ENCODE assay signal across 13 mouse cellular contexts in genomic region chr13:120299991-120300442, GRCm38 (mm10). TPM values are rescaled to one million over a fixed set of nuclear protein-coding genes. Genes with fewer than 3 reads are reported as not detected.
A peak's percentile ranks its signal among the peaks of the same experiment; 100 is the strongest.
DNase-seq lines count a peak whose midpoint lies in the region; ATAC-seq and TF ChIP-seq lines count a peak whose summit lies in the region.
"Had no signal": no experiment of that assay in that cellular context is flagged by ENCODE, and none has a peak within 500 bp of the region (broad histone marks: within the 10 kb centered on the region; RNA-seq: fewer than 3 reads in every experiment).

BC147527 (plus strand) TSS chr13:120300392.

- peak; percentile 2 to 17 for DNase-seq in heart, adult 9 months (ENCODE audit: low spot score in 2 of 2)
- no peak for DNase-seq in heart, embryonic 10.5 days (ENCODE audit: low spot score)
- DNase-seq in CD8-positive naive resting alpha-beta T cell, adult 2 months (ENCODE audit: low read depth in 2 of 2, low spot score in 2 of 2) = peak; percentile 12 to 30
- DNase-seq in spleen, postnatal 36 days (ENCODE audit: low spot score in 2 of 2) = peak; percentile 77 to 83
- DNase-seq in cerebellum, postnatal 25 days = no peak
- DNase-seq: adrenal gland, postnatal 14 days; forebrain, postnatal 0 days; right cerebral cortex, postnatal 25 days had no signal

- H3K27me3 ChIP-seq in heart, embryonic 10.5 days (ENCODE audit: insufficient read depth, poor library complexity, severe bottlenecking) = no peaks in the 10 kb centered on the region
- H3K27me3 ChIP-seq in intestine, postnatal 0 days (replicated peaks; ENCODE audit: control insufficient read depth, insufficient read depth, low read length) = no peaks in the 10 kb centered on the region
- H3K27me3 ChIP-seq: limb, embryonic 13.5 days had no signal

- TF ChIP-seq CTCF in intestine, postnatal 0 days (IDR thresholded peaks at IDR 0.05; ENCODE audit: low read depth) = no peak

- 47% methylated on average over 2 of the region's 2 CpGs for WGBS in heart, embryonic 10.5 days
- 48% methylated on average over 2 of the region's 2 CpGs for WGBS in intestine, postnatal 0 days

- H3K36me3 ChIP-seq in heart, embryonic 10.5 days = no peaks in the 10 kb centered on the region
- no peaks in the 10 kb centered on the region for H3K36me3 ChIP-seq in intestine, postnatal 0 days (ENCODE audit: control insufficient read depth, insufficient read depth)
- H3K36me3 ChIP-seq: limb, embryonic 13.5 days had no signal

- H3K4me1 ChIP-seq in heart, embryonic 10.5 days = no peaks in the 10 kb centered on the region
- H3K4me1 ChIP-seq in intestine, postnatal 0 days (replicated peaks; ENCODE audit: control insufficient read depth, insufficient read depth, low read length) = no peaks in the 10 kb centered on the region
- H3K4me1 ChIP-seq: limb, embryonic 13.5 days had no signal

- H3K4me2 ChIP-seq in intestine, postnatal 0 days (replicated peaks; ENCODE audit: low read depth) = no peak within 1 kb of the TSS
- H3K4me2 ChIP-seq: limb, embryonic 13.5 days had no signal

- H3K27ac ChIP-seq in heart, embryonic 10.5 days = no peak within 1 kb of the TSS
- H3K27ac ChIP-seq in intestine, postnatal 0 days (ENCODE audit: low read depth, low read length) = no peak within 1 kb of the TSS
- H3K27ac ChIP-seq: limb, embryonic 13.5 days had no signal

- H3K9me3 ChIP-seq in heart, embryonic 10.5 days = no peaks in the 10 kb centered on the region
- no peaks in the 10 kb centered on the region for H3K9me3 ChIP-seq in intestine, postnatal 0 days (ENCODE audit: control insufficient read depth)
- H3K9me3 ChIP-seq: limb, embryonic 13.5 days had no signal

- no peak within 1 kb of the TSS for H3K9ac ChIP-seq in intestine, postnatal 0 days (ENCODE audit: low read depth, low read length)
- H3K9ac ChIP-seq: forebrain, postnatal 0 days; limb, embryonic 13.5 days had no signal

- ATAC-seq in inflammation-experienced regulatory T-cells, adult 6 months = peak; percentile 93
- ATAC-seq in frontal cortex, adult (ENCODE audit: low TSS enrichment) = no peak
- no peak for ATAC-seq in intestine, postnatal 0 days
- ATAC-seq: forebrain, postnatal 0 days had no signal

- no peak within 1 kb of the TSS for H3K4me3 ChIP-seq in heart, embryonic 10.5 days
- H3K4me3 ChIP-seq in intestine, postnatal 0 days (ENCODE audit: low read depth, low read length) = no peak within 1 kb of the TSS
- H3K4me3 ChIP-seq: limb, embryonic 13.5 days; myocyte had no signal

RNA-seq across cellular contexts. Expression of gene BC147527, which starts in this region (rescaled TPM):
- not detected in 2 replicates for polyA plus RNA-seq in heart, embryonic 10.5 days (2016; fragmentation: Nextera tagmentation; extraction: Ambion mirVana)
- 10 to 100 TPM; 28.6 to 70.5 (median 48.6) TPM for polyA plus RNA-seq in inflammation-experienced regulatory T-cells, adult 6 months (2017; shearing (Covaris generic))
- polyA plus RNA-seq in intestine, postnatal 0 days (2015; fragmentation: Nextera tagmentation; extraction: Ambion mirVana) = 0.33 and 0.35 TPM in 2 replicates
- polyA plus RNA-seq: myocyte had no signal

Comparison
In these comparisons a context has a peak if more than half of its experiments do, and no peak if none do; other contexts are left out.
1. RNA of gene BC147527 (polyA plus RNA-seq): 28.6 to 70.5 TPM in inflammation-experienced regulatory T-cells, adult 6 months; 0.33 to 0.35 TPM in intestine, postnatal 0 days and not detected in heart, embryonic 10.5 days; every median in the first group is over 10 times any median in the second.
2. DNase-seq: peak in heart, adult 9 months (2 of 2), CD8-positive naive resting alpha-beta T cell, adult 2 months (2 of 2) and spleen, postnatal 36 days (2 of 2); none in heart, embryonic 10.5 days (single experiment) and cerebellum, postnatal 25 days (0 of 2).